Mouse (Mus musculus) kidney, adult 8-10 months (tissue): ENCODE measurements around the gene Gm960.
A peak's percentile ranks its signal among the peaks of the same experiment; 100 is the strongest.

Experiments used
- DNase-seq, 2 experiments: peaks; one replicate each; pipeline ENCODE4 v3.0.0; 2022

The Gm960 gene

DNA sequence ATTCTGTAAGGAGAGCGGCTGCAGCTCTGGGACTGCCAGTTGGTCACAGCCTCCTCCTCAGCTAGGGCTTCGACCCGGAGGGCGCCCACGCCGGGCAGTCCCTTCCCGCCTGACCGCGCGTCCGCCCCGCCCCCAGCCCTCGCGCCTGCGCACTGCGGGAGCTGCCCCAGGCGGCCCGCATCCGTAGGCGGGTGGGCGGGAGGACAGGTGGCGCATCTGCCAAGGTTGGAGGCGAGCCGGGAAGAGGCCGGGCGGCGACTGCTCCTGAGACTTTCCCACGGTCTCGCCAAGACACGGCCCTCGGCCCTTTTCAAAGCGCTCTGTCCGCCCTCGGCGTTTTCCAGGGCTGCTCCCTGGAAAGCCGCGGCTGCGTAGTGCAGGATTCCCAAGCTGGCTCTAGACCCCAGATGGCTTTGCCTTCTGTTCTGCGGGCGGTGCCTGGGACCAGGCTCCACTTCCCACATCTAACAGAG, at the start of gene Gm960:
Gene Gm960 (minus strand): TSS at position 464 of the 473 bp plus-strand sequence.
- peak; percentile 61 to 65 for DNase-seq

DNA sequence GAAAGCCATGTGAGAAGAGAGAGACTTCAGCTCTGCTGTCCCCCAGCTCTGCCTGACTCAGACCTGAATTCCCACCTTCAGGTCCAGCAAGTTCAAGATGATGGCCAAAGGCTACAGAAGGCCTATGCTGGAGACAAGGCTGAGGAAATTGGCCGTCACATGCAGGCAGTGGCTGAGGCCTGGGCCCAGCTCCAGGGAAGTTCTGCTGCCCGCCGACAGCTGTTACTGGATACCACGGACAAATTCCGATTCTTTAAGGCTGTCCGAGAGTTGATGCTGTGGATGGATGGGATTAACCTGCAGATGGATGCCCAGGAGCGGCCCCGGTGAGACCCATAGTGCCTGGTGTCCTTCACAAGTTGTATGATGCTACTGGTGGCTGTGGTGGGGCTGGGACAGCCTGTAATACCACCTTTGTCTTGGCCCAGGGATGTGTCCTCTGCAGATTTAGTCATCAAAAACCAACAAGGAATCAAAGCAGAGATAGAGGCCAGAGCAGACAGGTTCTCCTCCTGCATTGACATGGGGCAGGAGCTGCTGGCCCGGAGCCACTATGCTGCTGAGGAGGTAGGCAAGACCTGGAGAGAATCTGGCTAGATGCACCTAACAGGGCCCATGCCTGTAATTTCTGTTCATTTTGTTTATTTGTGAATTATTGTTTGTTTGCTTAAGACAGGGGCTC, 49.3 kb upstream of the Gm960 start:
- DNase-seq = no peak

DNA sequence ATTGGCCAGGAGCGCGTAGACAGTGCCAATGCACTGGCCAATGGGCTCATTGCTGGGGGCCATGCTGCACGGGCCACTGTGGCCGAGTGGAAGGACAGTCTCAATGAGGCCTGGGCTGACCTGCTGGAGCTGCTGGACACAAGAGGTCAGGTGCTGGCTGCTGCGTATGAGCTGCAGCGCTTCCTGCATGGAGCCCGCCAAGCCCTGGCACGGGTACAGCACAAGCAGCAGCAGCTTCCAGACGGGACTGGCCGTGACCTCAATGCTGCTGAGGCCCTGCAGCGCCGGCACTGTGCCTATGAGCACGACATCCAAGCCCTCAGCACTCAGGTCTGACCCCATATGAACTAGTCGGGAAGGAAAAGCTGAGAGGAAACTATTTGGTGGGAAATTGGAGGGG, 48.1 kb upstream of the Gm960 start:
- no peak for DNase-seq

DNA sequence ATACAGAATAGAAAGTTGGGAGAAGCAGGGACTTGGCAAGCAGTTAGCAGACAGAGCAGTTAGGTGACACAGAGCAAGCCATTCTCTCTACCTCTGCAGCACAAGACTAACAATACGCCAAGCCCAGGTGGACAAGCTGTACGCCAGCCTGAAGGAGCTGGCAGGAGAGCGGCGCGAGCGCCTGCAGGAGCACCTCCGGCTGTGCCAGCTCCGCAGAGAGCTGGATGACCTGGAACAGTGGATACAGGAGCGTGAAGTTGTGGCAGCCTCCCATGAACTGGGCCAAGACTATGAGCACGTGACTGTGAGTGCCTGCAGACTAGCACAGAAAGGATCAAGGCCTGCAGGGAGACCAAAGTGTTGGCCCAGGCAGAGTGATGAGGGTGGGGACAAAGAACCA, 47.2 kb upstream of the Gm960 start:
- DNase-seq = peak in 1 of 2 experiments; percentile 26

DNA sequence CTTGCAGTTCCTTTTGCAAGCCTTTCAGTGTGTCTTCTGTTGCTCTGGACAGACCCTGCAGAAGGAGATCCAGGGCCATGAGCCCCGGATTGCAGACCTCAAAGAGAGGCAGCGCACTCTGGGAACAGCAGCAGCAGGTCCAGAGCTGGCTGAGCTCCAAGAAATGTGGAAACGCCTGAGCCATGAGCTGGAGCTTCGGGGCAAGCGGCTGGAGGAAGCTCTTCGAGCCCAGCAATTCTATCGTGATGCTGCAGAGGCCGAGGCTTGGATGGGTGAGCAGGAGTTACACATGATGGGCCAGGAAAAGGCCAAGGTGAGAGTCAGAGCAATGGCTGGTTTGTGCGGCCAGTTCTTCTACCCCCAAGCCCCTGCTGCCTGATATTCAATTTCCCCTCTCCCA, 46.6 kb upstream of the Gm960 start:
- no peak for DNase-seq

DNA sequence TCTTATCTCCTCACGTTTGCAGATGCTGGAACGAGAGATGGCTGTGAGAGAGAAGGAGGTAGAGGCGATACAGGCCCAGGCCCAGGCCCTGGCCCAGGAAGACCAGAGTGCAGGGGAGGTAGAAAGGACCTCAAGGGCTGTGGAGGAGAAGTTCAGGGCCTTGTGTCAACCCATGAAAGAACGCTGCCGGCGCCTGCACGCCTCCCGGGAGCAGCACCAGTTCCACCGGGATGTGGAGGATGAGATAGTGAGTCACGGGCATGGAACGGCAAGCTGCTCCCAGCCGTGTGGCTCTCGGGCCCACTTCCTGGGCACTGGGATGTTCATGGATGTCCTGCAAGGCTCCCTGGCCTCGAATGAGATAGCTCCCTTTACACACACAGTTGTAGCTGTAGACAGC, 45.6 kb upstream of the Gm960 start:
- DNase-seq = no peak

DNA sequence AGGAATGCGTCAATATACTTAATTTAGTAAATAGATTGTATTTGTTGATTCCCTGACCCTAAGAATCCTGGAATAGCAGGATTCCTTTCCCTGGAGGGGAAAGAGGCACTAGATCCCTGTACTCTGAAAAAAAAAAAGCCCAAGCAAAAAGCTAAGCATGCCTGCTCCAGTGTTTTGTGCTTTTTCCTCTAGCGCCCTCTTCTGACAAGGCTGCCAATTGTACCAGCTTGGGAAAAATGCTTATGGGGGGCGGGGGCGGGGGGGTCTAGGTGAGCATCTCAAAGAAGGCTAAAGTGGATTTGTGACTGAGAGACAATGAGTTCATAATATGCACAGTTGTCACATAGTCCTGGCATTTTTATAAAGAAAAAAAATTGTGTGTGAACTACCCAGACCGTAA, 45.1 kb upstream of the Gm960 start:
- no peak for DNase-seq

DNA sequence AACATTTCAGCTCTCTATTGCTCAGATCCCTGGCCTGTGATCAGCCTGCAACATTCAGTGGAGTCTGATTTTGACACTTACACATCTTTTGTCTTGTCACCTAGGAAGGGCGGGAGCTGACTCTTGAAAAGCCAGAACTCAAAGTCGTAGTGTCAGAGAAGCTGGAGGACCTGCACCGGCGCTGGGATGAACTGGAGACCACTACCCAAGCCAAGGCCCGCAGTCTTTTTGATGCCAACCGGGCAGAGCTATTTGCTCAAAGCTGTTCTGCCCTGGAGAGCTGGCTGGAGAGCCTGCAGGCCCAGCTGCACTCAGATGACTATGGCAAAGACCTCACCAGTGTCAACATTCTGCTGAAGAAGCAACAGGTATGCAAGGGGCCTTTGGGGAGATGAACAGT, 43.8 kb upstream of the Gm960 start:
- DNase-seq = no peak

DNA sequence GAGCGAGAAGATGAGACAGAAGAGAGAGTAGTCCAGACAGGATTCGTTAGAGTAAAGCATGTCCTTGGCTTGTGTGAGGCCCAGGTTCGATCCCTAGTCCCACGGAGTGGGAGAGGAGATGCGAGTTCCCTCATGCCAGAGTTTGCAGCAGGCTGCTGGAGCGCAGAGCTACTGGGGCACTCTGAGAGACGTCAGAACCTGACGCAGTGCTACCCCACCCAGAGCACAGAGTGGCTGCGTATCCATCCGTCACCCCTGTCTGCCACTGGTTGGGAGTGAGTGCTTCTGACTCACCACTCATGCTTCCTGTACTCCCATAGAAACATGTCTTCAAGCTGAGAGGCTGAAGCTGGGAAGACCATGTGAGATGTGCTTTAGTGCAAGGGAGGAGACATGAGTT, 43.0 kb upstream of the Gm960 start:
- DNase-seq = no peak

DNA sequence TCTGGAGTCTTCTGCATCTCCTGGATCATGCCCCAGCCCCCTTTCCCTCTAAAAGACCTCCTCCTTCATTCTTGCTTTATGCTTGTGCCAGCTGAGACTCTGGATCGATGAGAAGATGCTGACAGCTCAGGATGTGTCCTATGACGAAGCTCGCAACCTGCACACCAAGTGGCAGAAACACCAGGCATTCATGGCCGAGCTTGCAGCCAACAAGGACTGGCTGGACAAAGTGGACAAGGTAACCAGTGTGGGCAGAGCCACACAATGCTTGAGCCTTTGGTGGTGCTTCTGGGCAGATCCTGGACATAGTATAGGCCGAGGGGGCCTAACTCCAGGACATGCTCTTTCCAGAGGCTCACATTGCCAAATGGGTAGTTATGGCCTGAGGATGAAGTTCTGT, 41.3 kb upstream of the Gm960 start:
- DNase-seq = no peak

DNA sequence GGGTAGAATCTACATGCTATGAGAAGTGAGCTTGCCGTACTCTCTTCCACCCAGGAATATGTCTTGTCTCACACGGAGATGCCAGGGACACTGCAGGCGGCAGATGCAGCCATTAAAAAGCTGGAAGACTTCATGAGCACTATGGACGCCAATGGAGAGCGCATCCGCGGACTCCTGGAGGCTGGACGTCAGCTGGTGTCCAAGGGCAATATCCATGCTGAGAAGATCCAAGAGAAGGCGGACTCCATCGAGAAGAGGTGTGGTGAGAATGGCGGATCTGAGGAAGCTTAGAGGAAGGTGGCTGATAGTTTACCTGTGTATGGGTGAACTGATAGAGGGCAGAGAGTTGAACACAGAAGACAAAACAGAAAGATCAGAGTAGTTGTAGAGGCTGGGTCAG, 40.6 kb upstream of the Gm960 start:
- DNase-seq = no peak

DNA sequence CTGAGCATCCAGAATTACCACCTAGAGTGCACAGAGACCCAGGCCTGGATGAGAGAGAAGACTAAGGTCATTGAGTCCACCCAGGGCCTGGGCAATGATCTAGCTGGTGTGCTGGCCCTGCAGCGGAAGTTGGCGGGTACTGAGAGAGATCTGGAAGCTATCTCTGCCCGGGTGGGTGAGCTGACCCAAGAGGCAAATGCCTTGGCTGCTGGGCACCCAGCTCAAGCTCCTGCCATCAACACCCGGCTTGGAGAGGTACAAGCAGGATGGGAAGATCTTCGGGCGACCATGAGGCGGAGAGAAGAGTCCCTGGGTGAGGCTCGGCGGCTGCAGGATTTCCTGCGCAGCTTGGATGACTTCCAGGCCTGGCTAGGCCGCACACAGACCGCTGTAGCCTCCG, 39.4 kb upstream of the Gm960 start:
- DNase-seq = no peak

DNA sequence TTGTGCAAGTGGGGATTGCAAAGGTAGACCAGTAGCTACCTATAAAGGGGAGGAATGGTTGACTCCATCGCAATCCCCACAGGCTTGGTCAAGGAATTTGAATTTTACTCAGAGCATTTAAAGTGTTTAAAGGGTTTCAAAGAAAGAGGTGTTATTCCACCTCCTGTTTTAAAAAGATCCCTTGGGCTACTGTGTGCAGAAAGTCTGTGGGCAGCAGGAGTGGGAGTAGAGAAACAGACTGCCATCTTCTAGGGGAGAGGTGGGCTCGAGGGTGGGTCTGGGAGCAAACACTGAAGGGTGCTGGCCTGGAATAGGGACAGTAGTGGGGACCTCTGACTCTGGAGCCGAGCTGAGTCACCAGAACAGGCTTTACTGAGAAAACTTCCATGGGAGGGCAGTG, 34.6 kb upstream of the Gm960 start:
- no peak for DNase-seq

DNA sequence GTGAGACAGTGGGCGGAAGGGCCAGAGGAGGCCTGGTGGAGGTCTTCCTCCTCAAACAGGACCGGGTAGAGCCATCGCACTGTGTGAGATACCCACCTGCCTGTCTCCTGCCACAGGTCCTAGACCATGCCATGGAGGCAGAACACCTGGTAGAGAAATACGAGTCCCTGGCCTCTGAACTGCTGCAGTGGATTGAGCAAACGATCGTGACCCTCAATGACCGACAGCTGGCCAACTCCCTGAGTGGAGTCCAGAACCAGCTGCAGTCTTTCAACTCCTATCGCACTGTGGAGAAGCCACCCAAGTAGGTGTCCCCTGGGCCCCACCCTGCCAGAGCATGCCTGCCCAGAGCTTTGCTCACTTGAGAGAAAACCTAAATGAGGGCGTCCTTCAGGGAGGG, 30.7 kb upstream of the Gm960 start:
- no peak for DNase-seq

DNA sequence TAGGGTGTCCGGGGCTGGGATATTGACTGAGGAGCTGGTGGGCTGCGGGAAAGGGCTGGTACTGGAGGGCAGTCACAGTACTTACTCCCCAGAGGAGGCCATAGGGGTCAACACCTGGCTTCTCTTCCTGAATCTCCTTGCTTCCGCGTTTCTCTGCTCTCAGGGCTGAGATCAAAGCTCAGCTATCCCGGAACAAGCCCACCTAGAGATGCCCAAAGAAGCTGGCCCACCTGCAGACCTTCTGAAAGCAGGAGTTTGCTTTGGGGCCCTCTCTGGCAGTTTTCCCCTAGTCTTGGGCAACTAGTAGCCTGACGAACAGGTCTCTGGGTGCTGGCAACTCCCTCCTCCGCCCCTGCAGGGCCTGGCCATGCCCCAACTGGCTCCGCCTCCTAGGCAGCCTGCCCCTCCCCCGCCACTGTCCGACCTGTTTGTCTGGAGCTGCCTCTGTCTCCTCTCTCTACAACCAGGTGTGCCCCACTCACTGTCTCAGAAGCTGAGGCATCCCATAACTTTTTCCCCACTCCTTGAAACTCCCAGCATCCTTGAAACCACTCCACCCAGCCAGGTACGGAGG, 22.3 kb upstream of the Gm960 start:
- DNase-seq = peak; percentile 78 to 86

DNA sequence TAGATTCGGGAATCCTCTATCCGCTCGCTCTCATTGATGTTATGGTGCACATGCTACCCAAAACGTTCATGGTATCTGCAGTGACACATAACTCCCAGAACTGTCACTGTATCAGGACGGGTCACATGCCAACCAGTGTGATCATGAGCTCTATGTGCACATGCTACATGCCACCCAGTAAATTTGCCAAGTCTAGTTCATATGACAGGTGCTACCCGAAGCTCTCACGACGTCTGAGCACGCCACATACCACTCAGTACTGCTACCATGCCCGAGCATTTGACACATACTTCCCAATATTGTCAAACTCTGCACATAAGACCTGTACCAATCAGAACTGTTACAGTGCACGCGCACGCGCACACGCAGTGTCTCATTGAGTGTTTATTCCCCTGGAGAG, 21.6 kb upstream of the Gm960 start:
- DNase-seq = no peak

DNA sequence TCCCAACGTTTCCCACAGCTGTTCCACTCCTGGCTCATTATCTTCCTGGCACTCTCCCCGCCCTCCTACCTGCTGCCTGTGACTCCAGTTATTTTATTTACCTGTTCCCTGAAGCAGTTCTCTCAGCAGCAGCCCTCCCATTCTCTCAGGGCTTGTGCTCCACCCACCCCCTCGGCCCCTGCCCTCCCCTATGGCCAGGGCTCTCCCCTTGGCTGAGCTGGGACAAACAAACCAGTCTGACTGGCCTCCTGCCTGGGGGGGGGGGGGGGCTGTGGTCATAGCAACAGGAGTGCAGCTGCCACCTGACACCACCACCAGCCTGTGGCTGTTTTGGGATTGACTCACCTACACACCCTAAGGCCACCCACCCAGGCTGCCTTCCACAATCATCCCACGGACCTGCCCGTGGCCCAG, 20.9 kb upstream of the Gm960 start:
- DNase-seq = peak; percentile 38 to 78

DNA sequence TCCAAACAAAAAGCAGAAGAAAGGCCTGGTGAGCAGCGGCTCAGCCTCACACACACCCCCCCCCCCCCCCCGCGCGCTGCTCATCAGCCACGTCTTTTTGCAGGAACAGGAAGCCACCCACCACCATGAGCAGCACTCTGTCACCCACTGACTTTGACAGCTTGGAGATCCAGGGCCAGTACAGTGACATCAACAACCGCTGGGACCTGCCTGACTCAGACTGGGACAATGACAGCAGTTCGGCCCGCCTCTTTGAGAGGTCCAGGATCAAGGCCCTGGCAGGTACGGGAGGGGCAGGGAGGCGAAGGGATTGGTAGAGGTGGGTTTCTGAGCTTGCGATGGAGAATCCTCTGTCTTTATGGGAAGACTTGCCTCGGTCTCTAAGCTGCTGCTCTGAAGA, 20.2 kb upstream of the Gm960 start:
- no peak for DNase-seq

DNA sequence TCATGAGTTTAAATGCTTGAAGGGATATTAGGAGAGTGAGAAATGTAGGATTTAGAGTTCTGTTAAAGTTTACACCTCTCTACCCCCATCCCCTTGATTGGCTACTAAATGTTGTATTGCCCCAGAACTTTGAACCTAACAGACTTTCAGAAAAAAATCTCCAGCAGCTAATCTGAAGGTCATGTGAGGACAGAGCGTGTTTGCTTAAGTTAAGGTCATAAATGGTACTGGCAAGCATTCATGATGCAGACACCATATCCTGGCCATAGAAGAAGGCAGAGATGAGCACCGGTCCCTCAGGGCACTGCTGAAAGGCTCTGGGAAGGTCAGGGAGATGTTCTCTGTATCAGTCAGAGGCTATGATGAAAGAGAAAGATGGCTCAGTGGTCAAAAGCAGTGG, 18.8 kb upstream of the Gm960 start:
- DNase-seq = peak in 1 of 2 experiments; percentile 37

DNA sequence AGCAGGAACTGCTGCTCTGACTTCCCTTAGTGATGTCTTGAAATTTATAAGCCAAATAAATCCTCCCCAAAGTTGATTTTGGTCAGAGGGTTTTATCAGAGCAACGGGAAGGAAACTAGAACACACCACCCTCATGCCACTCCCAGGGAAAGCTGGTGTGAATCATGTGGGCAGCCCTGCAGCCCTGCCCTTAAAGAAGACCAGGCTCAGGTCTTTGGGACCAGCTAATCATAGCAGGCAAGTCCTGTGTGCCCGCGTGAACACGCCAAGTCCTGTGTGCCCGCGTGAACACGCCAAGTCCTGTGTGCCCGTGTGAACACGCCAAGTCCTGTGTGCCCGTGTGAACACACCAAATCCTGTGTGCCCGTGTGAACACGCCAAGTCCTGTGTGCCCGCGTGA, 18.3 kb upstream of the Gm960 start:
- DNase-seq = no peak

DNA sequence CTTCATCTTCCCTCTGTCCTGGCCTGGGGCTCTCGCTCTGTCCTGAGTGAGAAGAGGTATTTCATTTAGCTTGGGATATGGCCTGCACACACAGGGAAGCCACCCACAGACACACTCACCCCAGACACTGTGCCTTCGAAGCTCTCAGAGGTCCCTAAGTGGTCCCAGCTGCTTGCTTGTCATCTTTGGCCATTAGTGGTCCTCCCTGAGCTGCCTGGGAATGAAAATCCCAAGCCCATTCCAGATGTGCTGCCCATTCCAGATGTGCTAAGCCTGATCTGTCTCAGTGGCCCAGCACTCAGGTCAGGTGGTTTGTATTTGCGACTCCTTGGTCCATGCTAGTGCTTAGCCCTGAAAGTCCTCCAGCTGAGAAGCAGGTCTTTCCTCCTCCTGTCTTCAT, 15.4 kb upstream of the Gm960 start:
- DNase-seq = no peak

DNA sequence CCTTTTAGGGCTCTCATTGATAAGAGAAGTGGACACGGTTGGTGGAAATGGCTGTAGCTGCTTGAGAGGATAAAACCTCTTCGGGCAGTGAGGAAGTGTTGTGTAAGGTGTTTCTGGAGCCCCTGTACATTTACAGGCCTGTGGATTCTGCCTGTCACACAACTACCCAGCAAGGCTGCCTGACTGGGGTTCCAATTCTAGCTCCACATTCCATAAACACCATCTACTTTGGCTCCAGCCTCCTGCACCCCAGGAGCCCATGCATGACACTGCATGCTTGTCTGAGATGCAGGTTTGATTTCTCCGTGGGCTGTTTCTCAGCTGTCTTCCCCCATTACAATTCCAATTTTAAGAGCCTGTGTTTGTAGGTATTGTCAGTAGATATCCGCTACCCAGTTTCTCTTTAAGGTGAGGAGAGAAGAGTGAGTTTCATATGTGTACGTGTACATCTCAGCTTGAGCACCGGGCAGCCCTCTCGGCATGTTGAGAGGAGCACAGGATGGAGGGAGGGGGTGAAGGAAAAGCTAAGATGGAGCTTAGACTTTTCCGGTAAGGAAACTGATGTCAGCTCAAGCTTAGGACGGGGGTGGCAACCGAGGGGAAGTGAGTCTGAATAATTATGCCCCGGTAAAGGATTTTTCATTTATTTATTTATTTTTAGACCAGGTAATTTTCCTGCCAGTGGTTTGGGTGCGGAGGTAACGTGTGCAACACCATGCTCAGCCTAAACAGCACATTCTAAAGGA, 14.5 kb upstream of the Gm960 start:
- DNase-seq = no peak

DNA sequence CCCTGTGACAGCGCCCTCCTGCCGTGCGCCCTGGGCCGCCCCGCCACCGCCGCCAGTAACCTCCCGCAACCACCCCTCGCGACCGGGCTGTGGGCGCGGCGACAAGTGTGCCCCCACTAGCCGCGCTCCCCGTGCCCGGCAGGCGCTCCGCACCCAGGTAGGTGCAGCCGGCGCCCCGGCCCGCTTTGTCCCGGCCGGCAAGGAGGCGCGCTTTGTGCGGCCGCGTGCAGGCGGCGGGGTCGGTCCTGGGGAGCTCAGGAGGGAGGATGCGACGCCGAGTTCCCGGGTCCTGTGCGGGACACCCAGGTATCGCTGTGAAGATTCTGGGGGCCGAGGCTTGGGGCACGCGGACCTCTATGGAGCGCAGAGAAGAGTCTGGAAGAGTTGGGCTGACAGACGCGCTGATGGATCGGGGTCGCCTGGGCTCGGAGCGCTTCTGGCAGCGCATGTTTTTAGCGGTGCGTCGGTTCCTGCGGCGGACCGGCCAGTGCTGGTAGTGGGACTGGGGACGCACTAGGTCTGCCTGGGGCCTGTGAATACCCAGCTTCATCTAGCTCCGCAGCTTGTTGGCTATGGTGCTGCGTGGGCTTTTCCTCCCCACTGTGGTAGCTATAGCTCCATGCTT, 13.8 kb upstream of the Gm960 start:
- DNase-seq = no peak

DNA sequence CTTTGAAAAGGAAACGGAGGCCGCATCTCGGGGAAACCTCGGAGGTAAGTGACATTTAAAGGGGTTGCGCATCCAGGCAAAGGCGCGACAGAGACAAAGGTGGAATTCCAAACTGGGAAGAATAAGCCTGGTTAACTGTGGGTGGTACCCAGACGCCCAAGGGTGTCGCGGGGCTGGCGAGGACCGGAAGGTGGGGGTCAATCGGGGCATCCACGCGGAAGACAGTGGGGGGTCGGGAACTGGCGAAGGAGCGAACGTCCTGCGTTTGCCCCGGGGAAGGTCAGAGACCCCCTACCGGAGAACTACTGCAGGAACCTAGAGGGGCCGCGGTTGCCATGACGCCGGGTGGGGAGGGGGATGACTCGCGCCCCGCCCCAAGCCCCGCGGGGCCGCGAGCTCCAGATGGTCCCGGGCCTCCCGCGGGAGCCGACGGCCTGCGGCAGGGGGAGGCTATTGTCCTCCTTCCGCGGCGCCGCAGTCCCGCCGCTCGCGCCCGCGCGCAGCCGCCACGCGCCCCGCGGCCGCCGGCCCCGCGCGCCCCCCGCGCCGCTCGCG, 13.2 kb upstream of the Gm960 start:
- DNase-seq = no peak
